Mouse (Mus musculus) monocyte, adult 5-6 weeks (primary cell): ENCODE measurements around the gene Ttll1. TPM values are rescaled to one million over a fixed set of nuclear protein-coding genes. Genes with fewer than 3 reads are reported as not detected.

Experiments used
- ATAC-seq: fragments of 153-309, 156-312 bp; replicated peaks from 2 replicates; pipeline ENCODE4 v1.8.0; 2017; ENCODE audit warnings: mild to moderate bottlenecking; ENCODE audit not compliant: low TSS enrichment, insufficient number of reproducible peaks, severe bottlenecking, poor library complexity, low FRiP score
- total RNA-seq: library from RNA; stranded (forward); fragments of 200-1000, 200-491, 200-594 nt; gene quantifications from 3 replicates; pipeline ENCODE4 v1.2.3, GENCODE M21; 2017

Ttll1 gene
- 5.0 to 6.9 TPM (median 5.2 TPM) in 3 replicates for total RNA-seq

DNA sequence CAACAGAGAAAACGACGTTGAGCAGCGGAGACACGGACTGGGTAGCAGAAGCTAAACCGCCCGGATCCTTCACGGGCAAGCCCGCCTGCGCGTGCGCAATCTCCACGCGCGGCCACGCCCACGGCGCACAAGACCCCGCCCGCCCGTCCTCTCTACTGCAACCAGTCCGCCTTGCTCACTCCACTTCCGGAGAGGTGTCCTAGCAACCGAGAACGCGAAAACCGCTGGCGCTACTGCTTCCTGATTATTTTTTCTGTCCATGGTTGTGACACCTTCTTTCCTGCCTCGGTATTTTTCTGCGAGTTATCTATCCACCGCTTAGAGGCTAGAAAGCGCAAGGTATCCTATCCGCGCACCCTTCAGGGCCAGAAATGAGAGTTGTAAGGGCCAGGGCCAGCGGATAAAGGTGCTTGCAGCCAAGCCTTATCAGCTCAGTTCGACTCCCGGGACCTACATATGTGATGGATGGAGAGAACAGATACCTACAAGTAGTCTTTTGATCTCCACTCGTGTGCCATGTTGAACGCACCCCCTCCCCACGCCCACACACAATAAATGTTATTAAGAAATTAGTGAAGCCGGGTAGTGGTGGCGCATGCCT lies at the start of gene Ttll1:
Ttll1 (minus strand) TSS at position 89 of the 601 bp plus-strand sequence.
- peak; percentile 94 for ATAC-seq

- peak; percentile 91 for ATAC-seq
Observed at GRCm38 (mm10) chr15:83555161-83555974, 44.7 kb upstream of the Ttll1 start.

DNA sequence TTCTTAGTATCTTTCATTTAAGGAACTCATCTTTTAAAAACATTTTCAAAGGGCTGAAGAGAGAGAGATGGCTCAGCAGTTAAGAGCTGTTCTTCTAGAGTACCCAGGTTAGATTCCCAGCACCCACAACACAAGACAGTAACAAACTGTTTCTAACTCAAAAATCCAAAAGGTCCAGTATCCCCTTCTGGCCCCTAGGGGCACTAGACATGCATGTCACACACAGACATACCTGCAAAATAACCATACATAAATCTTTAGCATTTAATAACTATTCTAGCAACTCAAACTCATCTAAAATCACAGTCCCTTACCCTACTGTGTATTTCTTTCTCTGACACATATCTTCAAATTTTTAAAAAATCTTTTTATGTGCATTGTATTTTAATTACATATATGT lies 43.1 kb upstream of the Ttll1 start:
- ATAC-seq: no peak

- ATAC-seq: no peak
Observed at GRCm38 (mm10) chr15:83550137-83550536, 39.4 kb upstream of the Ttll1 start.

DNA sequence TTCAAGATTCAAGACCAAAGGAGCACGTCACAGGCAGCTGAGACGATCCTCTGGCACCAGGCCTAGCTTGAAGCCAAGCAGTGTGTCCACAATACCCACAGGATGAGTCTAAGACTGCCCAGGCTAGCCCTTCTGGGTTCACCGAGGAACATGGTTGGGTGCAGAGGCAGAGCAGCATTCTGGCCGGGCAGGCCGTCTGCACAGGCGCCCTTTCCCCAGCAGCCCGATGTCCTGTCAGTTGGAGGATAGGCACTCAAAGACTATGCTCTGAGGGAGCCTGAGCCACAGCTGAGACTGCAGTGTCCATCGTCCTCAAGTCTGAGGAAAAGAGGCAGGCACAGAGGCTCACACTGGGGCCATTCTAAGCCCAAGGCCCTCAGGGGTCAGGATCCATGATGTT lies 36.5 kb upstream of the Ttll1 start:
- ATAC-seq: no peak

DNA sequence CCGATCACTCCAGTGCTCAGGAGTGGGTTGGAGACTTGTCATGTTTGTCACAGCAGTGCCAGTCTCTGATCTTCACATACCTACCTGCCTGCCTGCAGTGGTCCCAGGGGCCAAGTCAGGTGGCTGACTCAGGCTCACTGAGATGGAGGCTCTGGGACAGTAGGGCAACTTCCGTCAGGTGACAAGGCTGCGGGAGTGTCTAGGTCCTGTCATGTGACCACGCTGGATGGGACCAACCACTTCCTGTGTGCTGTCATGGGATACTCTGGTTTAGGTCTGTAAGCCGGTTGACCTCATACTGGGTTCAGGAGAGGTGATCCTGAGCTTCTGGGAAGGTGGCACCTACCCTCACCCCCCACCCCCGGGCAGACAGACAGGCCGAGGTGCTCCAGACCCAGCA lies 35.3 kb upstream of the Ttll1 start:
- no peak for ATAC-seq

DNA sequence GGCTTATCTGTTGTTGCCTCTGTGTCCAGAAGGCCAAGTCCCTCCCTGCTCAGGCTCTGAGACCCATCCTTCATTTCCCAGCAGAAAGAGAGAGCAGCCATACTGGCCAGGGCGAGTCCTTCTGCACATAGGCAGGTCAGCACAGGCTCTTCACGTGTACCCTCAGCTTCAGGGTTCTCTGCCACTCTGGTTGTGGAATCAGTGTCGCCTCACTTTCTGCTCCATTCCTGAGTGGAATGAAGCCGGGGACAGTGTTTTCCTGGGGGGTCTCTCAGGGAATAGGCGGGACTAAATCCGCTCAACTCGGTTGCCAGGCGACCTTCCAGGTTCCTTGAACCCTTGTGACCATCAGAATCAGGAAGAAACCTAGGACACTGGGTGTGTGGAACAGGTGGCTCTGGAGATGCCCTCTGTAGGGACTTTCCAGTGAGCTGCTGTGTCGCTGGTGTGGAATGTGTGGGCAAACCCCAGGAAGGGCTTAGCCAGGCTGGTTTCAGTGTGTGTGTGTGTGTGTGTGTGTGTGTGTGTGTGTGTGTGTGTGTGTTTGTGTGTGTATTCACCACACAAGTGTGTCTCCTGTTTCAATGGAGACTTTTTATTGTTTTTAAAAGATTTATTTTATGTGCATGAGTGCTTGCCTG lies 31.1 kb upstream of the Ttll1 start:
- no peak for ATAC-seq

GRCm38 (mm10) chr15:83539905-83540304 lies 29.2 kb upstream of the Ttll1 start:
- no peak for ATAC-seq

DNA sequence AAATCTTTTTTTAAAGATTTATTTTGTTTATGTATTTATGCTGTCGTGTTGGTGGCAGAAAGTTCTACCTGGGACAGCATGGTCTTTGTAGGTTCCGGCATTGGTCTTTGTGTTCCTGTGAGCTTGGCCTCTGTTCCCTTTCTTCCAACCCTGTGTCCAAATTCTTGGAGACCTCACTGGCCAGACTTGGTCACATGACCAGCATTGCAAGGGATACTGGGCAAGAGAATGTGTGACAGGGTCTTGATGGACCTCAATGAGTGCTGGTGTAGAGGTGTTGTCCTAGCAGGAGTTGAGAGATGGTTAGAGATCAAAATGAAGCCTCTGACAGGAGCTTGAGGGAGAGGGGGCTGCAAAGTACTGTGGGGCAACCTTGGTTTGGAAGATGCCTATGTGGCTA lies 28.2 kb upstream of the Ttll1 start:
- ATAC-seq: no peak

DNA sequence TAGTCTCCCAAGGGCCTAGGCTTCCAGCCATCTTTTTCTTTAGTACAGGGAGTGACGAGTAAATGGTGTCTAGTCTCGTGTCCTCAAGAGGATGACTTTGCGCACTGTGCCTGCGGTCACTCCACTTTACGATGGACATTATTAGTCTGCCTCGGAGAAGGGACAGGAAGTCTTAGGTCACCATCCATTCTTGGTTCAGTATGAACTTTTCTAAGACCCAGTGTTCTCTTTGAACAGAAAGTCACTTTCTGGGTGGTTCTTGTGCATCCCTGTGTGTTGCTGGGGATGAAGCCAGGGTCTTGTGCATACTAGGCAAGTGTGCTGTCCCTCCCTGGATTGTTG lies 25.2 kb upstream of the Ttll1 start:
- no peak for ATAC-seq

DNA sequence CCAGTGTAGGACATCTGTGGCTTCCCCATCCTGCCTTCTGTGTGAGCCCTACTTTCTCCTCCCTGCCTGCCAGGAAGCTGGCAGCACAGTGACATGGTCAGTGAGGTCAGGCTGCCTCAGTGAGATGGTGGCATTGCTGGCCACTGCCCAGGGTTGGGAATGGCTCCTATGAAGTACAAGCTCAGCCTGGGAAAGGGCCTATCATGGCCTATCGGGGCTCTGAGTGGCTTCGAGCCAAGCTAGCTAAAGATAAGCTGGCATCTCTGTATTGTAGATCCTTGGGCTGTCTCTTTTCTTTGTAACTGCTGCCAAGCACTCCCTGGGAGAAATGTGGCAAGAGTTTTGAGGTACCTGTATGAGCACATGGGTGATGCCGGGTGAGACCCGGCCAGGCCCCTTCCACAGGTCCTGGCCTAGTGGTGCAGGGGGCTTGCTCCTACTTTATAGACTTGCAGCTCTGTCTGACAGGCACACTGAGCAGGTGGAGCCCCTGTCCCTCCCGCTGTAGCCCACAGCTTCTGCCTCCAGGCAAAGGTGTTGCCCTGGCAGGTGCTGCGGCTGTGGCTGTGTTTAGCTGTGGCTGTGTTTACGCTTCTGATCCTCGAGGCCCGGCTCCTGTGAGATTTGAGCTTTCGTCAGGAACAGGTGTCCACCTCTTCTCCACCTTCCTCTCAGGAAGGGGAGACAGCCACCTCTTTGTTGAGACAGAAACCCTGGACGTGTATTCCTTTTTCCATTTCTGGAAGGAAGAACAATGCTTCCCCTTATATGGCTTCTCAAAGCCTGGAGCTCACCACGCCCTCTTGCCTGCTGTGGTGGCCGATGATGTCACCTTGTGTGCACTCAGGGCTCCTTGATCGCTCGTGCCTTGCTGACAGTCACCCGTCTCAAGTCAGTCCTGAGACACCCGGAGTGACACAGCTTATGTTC lies 24.5 kb upstream of the Ttll1 start:
- ATAC-seq: no peak

GRCm38 (mm10) chr15:83532606-83533005 lies 21.9 kb upstream of the Ttll1 start:
- no peak for ATAC-seq

- no peak for ATAC-seq
Observed at GRCm38 (mm10) chr15:83531961-83532469, 21.3 kb upstream of the Ttll1 start.

- no peak for ATAC-seq
Observed at GRCm38 (mm10) chr15:83530688-83531087, 20.0 kb upstream of the Ttll1 start.

DNA sequence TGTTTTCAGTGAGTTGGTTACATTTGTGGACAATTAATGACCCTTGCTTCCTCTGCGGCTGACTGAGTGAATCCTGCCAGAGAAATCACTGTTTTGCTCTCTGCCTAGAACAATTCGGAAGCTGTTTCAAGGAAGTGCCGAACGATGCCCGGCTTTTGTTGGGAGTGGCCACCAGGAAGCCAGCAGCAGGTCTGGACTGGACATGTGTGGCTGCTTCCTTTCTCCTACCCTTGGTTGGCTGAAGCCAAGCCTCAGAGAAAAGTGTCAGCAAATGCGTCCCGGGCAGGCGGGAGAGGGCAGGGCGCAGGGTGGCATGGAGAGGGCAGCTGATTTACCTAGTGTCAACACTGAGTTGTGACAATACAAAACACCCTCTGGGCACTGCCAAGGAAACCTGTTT lies 19.5 kb upstream of the Ttll1 start:
- no peak for ATAC-seq

- ATAC-seq: no peak
Observed at GRCm38 (mm10) chr15:83529765-83530164, 19.1 kb upstream of the Ttll1 start.

DNA sequence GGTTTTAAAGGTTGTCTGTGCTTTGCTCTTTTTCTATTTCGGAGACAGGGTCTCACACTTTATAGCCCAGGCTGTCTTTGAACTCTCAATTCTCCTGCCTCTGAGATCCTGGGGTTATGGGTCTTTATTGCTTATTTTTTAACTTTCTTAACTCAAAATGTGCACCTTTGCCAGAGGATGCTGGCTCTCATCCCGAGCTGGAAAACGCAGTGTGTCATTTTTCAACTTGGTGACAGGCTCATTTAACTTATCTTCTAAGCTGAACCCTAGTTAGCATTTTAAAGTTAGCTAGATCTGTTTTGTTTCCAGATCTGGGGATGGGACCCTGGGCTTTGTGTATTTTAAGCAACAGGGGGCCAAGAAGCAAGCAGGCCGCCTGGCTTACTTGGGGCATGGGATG lies 18.2 kb upstream of the Ttll1 start:
- ATAC-seq: no peak

DNA sequence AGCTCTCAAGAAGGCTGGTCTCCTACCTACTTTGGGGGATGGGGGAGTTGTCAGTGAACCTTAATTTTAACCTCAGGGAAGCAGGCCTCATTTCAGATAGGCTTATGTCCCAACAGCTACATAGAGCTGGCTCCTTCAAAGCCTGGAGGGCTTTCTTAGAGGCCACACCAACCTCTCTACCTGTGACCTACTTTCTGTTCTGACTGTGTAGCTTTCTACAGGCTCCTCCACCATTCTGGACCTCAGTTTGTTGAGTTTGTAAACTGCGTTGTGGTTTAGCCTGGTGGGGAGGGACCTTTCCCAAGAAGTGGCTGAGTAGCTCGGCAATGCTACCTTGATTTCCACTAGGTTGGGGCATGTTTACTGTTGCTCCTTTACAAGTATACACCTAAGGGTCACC lies 17.1 kb upstream of the Ttll1 start:
- no peak for ATAC-seq

DNA sequence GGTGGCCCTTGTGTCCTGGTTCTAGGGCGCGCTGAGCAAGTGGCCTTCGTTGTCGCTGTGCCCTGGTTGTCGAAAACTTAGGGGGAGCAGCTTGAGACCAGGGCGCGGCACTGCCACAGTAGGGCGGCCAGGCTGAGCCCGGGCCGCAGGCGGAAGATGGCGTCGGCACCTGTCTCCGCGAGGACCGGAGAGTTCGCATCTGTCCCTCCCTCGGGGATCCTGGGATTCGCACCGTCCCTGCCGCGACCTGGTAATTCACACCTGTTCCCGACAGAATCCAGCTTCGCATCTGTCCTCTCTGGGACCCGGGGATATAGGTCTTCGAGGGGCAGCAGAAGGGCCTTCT lies 16.4 kb upstream of the Ttll1 start:
- no peak for ATAC-seq
